Mouse (Mus musculus) stomach, adult 2 months (tissue): Measurements from ENCODE around the gene Dgkh. TPM values are rescaled to one million over a fixed set of nuclear protein-coding genes. Genes with fewer than 3 reads are reported as not detected.

Experiments
- polyA plus RNA-seq: library from polyadenylated mRNA; depleted of rRNA; stranded (reverse); fragments of >200 nt; gene quantifications from 2 replicates; pipeline ENCODE4 v1.2.3, GENCODE M21; 2012; rRNA removed

Dgkh gene
- polyA plus RNA-seq = 0.13 and 0.24 TPM in 2 replicates

GRCm38 (mm10) chr14:78732617-78733312 lies at the start of gene Dgkh:
Dgkh (minus strand) TSS chr14:78732776.

GRCm38 (mm10) chr14:78536281-78537165 lies 196.1 kb downstream of the Dgkh start, which contains the start of gene Akap11:
Akap11 (minus strand) TSS chr14:78536808.

Other genes starting within 250 kb of the Dgkh start
- 0.52 and 0.76 TPM in 2 replicates for gene Akap11, start 196.0 kb downstream of the Dgkh start, polyA plus RNA-seq
- gene Vwa8, start 116.3 kb upstream of the Dgkh start, polyA plus RNA-seq = 2.9 and 5.0 TPM in 2 replicates